Mouse (Mus musculus) neural tube, embryonic 10.5 days (tissue): ENCODE measurements around the gene Poc1b.
A peak's percentile ranks its signal among the peaks of the same experiment; 100 is the strongest.
"Not testable (repeated sequence)": the region's sequence is repeated elsewhere in the genome, so short reads cannot be mapped to it uniquely, and the experiment has no call there.

Experiments used
- DNase-seq: peaks from one replicate; pipeline ENCODE4 v3.0.0-alpha.2; 2017; ENCODE audit warnings: low spot score; ENCODE audit errors: extremely low spot score

The Poc1b gene

DNA sequence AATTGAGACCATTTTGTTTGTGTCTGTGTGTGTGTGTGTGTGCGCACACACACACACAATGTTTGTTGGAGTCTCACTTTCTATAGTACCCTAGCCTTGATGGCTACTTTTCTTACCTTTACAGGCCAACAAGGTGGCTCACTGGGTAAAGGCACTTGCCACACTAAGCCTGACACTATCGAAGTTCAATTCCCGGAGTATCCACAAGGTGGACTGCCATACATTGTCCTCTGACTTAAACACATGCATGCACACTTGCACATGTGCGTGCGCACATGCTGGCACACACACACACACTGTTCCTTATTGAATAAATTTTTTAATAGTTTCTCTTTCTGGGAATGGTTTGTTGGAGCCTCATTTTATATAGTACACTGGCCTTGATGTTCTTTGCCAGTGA is 50.0 kb downstream of the Poc1b start:
- no peak for DNase-seq

DNA sequence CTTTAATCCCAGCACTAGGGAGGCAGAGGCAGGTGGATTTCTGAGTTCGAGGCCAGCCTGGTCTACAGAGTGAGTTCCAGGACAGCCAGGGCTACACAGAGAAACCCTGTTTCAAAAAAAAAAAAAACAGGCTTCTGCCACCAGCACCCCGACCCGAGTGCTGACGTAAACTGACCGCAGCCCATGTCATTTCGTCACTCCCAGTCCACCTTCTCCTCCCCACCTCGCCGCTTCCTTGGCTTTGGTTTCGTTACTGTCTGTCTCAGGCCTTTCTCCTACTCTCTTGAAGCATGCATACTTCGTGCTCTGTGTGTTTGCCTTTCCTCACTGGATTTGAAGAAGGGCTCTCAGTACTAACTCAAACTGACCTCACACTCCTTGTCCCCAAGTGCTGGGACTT is 50.9 kb downstream of the Poc1b start:
- not testable (repeated sequence) for DNase-seq

DNA sequence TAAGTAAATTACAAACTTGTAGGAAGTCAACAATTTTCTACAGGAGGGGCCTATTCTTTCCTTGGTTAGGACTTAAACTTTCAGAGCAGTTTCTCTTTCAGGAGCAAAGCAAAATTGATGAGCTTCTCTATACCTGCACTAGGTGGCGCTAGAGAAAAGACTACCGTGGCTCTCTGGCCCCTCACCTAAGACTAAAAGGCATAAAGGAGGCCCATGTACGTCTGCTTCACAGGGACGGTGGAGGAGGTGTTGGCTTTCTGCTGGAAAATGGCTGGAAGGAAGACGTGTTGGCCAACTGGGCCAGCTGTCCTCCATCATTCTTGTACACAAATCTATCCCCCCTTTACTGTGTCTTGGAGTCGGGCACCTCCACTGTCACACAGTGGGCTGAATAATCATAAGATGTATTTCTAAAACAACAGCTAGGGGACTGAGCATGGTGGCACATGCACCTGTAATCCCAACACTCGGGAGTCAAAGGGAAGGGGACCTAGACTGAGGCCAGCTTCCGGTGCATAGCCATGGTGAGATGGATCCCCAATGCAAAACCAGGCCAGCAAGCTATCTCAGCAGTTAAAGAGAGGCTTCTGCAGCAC is 55.2 kb downstream of the Poc1b start:
- DNase-seq: no peak

DNA sequence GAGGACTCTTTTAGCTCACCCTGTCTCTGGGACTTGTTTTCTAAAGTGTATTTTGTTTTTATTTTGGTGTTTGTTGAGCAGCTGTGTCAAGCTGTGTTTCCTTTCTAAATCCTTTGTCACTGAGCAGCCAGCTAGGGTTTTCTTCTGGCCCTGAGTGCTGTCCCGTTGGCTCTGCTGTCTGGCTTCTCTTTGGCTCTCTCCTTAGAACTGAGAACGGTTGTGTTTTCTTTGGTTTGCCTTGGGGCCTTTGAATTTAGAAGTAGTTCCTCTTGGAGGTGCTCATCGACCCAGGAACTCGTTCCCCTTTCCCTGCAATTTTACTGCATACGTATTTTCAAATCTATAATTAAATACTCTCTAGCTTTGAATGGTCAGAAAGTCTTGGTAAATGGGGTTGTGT is 56.2 kb downstream of the Poc1b start:
- no peak for DNase-seq

DNA sequence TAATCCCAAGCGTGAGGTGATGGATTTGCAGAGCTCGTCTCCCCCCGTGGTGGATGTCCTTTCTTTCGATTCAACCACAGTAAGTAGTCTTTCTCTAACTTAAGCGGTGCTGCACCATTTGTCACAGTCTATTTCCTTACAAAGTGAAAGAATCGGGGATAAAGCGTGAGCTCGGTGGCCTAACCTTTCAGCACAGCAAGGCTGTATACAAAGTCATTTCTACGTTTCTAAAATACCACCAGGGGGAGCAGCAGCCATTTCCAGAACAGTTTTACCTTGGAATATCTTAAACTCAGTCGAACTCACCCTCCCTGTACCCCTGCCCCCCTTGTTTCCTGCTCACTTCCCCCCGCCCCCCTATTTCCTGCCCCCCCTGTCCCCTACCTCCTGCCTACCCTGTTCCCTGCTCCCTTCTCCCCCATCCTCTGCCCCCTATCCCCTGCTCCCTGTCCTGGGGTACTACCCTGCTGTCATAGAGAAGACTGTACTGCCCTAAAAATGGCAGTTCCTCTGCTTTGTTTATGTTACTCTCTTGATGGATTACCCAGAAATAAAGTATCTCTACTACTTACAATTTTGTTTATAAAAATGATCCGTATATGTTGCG is 58.1 kb downstream of the Poc1b start:
- no peak for DNase-seq

DNA sequence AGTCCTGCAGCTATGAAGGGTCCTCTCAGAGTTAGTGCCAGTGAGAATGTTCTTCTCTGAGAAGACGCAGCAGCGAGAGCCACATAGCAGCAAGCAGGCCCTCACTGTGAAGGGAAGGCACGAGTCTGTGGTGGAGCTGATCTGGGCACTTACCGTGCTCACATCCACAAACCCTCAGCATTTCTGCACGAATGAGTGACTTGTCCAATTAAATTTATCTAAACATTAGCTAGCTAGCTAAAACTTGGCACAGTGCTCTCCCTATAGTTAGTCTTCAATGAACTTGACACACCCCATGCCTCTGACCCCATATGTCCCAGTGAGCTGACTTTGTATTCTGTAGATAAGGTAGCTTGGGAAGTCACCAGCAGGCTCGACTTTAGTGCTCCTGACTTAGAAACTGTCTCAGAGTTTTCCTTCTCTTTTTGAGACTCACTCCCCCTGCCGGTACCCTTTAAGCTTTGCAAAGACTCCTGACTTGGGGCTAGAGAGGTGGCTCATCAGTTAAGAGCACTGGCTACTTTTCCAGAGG is 59.0 kb downstream of the Poc1b start:
- DNase-seq: no peak

DNA sequence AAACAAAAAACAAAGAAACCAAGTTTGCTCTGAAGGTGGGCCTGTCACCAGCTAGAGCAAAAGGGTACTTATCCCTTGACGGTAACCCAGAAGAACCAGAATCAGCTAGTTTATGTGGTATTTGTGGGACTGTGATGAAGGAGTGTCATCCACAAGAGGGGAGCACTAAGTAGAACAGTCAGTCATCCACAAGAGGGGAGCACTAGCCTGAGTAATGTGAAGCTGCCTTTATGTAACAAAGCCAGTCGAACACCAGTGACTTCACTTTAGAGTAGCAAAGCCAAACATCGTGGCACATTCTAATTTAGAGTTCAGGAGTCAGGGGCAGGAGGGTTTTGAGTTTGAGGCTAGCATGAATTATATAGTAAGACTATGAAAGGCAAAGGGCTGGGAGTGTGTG is 59.6 kb downstream of the Poc1b start:
- DNase-seq: no peak

DNA sequence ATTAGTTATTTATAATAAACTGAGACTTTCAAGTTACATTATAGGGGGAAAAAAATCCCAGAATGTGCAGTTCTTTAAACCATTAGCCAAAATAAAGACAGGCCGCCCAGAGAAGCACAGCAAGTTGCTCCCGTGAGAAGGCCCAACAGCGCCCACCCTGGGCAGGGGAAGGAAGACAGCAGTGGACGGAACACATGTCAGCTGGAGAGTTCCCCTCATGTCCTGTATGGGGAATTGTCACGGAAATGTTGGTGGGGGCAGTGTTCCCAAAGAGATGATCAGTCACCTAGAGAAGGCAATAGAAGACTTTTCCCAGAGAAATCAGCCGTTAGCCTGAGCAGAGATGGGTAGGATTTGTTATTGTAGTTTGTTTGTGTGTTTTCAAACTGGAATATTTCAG is 61.6 kb downstream of the Poc1b start:
- no peak for DNase-seq

DNA sequence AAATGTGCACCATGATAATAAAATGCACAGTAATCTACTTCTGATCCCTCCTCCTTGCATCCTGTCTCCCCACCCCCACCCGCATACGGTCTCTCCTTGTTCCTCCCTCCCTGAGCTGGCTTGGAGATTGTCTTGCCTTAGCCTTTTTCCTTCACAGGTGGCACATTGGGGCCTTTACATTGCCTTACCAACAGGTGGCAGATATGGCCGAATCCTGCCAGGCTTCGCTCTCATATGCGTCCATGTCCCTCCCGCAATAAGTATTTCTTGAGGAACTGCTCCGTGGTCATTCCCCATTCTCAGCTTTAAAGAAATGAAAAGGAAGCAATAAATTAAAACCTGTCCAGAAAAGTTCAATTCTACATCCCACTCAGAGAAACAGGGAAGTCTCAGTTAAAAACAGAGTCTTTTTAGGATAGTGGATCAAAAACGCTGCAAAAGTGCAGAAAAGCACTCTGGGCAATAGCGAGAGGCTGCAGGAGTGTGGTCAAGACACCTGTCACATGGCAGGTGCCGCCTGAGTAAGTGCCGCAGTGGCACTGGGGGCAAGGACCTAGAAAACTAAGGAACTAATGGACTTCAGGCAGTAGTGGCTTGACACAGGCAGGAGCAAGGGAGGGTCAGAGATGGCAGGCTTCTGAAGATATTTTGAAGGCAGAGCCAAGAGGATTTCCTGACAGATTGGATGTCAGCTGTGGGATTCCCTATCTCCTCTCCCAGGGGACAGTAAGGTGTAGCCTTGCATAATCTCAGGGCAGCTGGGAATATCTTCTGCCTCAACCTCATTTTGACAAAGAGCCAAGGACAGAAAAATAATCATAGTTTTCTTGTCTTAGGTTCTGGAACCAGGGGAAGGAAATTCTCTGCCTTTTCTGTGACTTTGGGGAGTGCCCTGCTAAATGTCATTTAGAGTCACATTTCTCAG is 62.3 kb downstream of the Poc1b start:
- no peak for DNase-seq

DNA sequence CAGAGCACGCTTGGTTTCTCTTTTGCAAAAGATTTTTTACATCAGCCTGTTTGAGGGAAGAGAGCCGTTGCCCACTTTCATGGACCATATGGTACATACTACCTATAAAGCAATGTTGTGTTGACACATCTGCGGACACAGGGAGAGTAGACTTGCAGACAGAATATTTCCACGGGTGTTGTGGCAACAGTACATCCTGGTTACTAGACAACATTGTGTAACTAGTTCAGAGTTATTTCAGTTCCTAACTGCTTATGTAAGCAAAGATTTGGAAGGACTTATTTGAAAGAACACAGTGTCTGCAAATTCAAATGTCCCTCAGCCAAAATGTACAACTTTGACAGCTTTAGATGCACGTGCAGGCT is 62.9 kb downstream of the Poc1b start:
- no peak for DNase-seq

DNA sequence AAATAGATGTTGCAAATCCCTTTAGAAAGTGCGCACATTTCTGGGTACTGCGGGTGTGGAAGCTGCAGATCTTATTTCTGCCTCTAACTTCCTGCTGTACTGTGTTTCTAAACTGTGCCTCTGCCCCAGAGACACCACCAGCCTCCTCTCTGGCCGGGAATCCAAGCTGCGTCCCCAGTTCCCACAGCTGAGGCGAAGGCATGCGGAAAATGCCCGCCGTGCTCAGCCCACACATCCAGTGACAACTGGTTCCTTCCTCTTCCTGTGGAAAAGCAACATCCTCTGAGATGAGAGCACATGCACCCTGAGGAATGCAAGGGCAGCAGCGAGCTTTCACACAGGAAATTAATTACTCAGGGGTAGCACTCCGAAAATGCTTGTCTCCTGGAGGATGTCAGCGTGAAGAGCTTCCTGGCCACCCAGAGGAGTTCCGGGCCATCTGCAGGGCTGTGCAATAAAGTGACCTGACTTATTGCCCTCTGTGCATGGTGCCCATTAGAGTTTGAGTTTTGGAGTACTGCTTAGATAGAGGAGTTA is 65.2 kb downstream of the Poc1b start:
- peak; percentile 70 for DNase-seq

DNA sequence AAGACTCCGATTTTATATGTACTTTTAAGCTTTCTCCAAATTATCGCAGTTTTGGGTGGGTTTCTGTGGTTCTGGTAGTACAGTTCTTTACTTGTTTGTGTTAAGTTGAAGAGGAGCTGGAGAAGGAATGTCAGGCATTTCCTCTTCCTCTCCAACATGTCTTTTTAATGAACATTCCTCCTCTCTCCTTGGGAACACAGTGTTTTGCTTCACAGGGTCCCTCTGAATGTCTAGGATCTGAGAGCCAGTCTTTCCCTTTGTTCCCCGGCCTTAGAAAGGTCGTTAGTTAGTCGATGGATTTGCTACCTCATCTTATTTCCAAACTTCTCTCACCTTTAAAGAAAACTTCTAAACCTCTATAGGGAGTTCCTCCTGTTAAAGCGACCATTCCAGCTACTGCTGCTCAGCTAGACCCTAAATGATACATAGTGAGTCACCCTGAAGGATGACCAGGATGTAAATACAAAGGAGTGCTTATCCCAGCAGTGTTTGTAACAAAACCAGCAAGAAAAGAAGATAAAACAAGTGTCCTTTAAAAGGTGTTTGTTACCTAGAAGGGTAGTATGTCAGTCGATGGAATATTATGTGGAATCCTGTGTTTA is 66.2 kb downstream of the Poc1b start:
- DNase-seq: no peak

DNA sequence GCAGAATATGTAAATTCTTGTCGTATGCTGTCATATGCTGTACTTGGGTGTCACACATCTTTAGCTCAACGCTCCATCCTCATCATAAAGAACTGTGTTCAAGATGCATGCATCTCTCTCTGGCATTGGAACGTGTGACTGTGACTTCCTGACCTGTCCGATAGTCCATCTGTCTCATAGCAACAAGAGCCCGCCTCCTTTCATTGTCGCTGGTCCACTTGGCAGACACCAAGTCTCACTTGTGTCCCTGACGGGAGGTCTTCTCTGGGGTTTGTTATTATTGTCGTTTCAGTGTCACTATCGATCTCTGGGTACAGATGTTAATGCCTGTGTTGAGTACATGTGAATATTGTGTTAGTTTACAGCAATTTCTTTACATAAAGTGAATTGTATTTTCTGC is 70.1 kb downstream of the Poc1b start:
- no peak for DNase-seq

DNA sequence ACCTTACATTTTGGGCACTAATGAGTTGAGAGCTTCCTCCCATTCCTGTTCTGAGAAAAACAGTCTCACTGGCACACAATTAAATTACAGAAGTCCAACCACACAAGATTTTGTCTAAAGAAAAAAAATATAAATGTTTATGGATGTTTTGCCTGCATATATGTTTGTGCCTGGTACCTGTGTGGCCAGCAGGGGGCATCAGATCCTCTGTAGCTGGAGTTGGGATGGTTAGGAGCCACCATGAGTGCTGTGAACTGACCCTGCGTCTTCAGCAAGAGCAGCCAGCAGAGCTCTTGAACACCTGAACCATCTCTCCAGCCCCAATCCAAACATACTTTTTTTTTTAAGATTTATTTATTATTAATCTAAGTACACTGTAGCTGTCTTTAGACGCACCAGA is 71.3 kb downstream of the Poc1b start:
- no peak for DNase-seq

DNA sequence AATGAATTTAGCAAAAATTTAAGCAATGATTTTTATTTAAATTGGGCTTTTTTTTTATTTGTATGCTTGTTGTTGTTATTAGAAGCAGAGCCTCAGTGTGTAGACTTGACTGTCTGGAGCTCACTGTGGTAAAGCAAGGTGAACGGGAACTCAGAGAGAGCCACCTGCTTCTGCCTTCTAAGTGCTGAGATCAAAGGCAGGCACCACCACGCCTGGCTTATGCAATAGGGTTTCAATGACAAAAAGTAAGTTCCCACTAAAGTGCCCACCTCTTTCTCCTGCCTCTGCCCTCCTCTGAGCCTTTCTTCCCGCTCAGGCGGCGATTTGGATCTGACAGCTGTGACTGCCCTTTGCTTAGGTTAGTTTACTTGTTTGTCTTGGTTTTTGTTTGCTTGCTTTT is 72.3 kb downstream of the Poc1b start:
- no peak for DNase-seq

DNA sequence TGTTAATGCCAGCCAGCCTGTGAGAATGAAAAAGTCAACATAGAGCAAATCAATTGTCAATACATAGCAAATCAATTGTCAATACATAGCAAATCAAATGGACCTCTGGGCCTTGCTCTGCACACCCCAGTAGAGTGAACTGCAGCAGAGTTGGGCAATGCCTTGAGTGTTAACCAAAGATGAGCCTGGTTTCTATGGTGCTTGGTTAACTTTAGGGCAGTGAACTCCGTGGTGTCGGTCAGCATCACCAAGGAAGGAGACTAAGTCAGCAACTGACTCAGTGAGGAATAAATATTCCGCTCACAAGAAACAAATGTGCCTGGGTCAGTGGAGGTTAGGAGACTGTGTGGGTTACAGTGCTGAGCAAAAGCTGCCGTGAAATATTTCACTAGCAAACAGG is 72.7 kb downstream of the Poc1b start:
- no peak for DNase-seq

DNA sequence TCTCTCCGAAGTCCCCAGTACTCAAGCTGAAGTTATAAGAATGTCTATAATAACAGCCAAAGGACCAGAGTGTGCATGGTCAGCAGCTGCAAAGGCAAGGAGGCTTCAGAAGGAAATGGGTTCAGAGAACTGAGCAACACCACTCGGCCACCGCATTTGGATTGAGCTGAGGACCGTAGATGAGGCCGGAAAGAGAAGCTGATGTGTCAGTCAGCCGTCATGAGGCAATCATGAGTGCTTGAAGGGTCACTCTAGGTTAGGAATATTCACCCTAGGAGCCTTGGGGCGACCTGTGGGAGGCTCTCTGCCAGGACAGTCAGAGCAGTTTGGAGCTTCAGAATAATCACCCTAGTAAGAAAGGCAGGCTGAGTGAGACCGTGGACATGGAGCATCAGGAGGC is 74.7 kb downstream of the Poc1b start:
- no peak for DNase-seq

DNA sequence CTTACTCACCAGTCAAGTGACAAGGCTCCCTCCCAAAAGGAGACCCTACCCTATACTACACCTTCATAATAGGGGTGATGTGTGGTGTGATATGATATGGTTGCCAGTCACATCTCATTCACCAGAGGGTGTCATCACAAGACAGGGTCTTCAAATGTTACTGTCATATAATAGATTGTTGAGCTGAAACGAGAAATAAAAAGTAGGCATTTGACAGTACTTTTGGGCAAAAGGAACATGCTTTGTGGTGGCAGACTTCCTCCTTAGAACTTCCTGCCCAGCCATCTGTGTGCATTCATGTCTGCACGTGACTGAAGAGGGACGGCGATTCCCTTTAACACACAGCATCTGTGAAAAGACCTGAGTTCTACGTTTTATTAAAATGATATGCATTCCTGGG is 75.3 kb downstream of the Poc1b start:
- no peak for DNase-seq

DNA sequence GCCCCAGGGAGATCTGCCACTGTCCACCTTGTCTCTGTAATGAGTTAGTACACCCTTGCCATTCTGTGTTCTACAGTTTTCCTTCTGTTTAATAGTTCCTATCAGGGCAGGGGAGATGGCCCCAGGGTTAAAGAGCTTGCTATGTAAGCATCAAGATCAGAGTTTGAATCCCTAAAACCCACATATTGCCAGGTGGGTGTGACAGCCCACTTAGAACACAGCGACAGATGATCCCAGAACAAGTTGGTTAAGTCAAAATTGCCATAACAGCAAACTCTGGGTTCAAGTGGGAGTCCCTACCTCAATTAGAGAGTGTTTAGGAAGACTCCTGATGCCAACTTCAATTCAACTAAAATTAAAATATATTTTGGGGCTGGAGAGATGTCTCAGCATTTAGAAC is 81.3 kb downstream of the Poc1b start:
- no peak for DNase-seq

DNA sequence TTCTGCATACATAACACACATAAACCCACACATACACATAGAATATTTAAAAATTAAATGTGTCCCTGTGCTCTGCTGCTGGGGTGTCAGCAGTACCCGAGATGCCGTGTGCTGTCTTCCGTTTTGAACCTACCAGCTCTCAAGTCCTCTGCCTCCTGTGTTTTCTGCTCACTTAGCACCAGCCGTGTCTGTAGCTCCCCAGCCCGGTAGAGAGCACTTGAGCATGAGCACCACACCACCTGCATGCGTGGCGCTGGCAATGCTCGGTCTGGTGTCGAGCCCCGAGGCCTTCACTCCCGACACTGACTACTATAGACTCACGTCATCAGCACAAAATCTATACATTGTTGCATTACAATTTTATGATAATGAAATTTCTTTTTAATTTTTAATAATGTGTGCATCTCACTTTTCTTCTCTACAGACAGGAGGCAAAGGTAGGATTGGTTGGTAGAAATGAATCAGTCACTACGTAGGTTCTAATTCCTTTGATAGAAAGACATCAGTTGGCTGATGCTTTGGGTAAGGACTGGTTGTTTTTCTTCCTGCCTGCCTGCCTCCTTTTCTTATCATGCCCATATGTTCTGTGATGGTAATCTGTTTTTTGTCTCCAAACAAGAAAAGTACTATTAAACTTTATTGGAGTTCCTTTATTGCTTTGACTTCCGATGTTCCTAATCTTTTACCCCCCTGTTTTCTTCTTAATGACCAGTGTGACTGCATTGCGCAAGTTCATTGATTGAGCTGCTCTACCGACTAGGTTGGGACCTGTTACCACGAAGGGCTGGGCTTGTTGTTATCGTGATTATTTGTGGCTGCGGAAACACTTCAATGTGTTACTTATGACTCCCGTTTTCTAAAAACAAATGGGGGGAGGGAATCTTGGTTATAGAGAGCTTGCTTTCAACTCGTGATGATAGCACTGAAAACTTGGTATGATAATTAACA is 82.1 kb downstream of the Poc1b start:
- no peak for DNase-seq

DNA sequence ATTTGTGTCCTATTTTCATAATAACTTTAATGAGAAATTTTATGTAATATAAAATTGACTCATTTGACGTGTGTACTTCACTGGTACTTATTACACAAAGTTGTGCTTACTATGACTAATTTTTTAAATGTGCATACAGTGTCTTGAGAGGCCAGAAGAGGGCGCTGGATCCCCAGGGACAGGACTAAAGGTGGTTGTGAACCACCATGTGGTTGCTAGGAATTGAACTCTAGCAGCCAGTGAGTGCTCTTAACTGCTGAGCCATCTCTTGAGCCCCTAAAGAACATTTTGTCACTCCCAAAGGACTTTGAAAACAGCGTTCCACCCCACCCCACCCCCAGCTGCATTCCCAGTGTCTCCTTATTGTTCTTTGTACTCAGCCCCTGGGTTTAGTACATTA is 84.0 kb downstream of the Poc1b start:
- no peak for DNase-seq
